Mouse (Mus musculus): Measurements from ENCODE around the gene Tnpo1. TPM values are rescaled to one million over a fixed set of nuclear protein-coding genes. Genes with fewer than 3 reads are reported as not detected.

Gene Tnpo1
- polyA plus RNA-seq, 1 experiment from 2014 or later: 20.7 TPM

GRCm38 (mm10) chr13:98963612-98964011, 37.4 kb upstream of the Tnpo1 start:
- H3K27me3 ChIP-seq (ENCODE audit: control insufficient read depth, insufficient read depth, low read length): no peaks in the 10 kb centered on the region
- H3K36me3 ChIP-seq (ENCODE audit: control insufficient read depth, insufficient read depth, low read length): no peaks in the 10 kb centered on the region
- H3K9ac ChIP-seq (ENCODE audit: low read length): no peak overlapping the region
- DNase-seq (ENCODE audit: low spot score): no peak
- ATAC-seq (ENCODE audit: low FRiP score, low TSS enrichment): no peak
- no peaks in the 10 kb centered on the region for H3K9me3 ChIP-seq (ENCODE audit: control insufficient read depth, low read length)
- WGBS: 90% methylated on average over 1 of the region's 1 CpGs
- H3K27ac ChIP-seq (replicated peaks): no peak overlapping the region
- H3K4me2 ChIP-seq (replicated peaks; ENCODE audit: low read depth): no peak overlapping the region
- TF ChIP-seq CTCF (IDR thresholded peaks at IDR 0.05; ENCODE audit: low read depth) (no peak), EP300 (optimal IDR thresholded peaks at IDR 0.05) (no peak)
- H3K4me1 ChIP-seq (replicated peaks; ENCODE audit: control insufficient read depth, insufficient read depth): no peaks in the 10 kb centered on the region
- no peak overlapping the region for H3K4me3 ChIP-seq (ENCODE audit: low read depth, low read length)

GRCm38 (mm10) chr13:98958177-98958576, 32.0 kb upstream of the Tnpo1 start:
- no peak overlapping the region for H3K4me3 ChIP-seq (ENCODE audit: low read depth, low read length)
- H3K9me3 ChIP-seq (ENCODE audit: control insufficient read depth, low read length): no peaks in the 10 kb centered on the region
- H3K27me3 ChIP-seq (ENCODE audit: control insufficient read depth, insufficient read depth, low read length): no peaks in the 10 kb centered on the region
- peaks cover 5% of the 10 kb centered on the region; the same call in 1 of the 2 replicates for H3K4me1 ChIP-seq (replicated peaks; ENCODE audit: control insufficient read depth, insufficient read depth)
- no peak overlapping the region for H3K9ac ChIP-seq (ENCODE audit: low read length)
- ATAC-seq (ENCODE audit: low FRiP score, low TSS enrichment): no peak
- H3K36me3 ChIP-seq (ENCODE audit: control insufficient read depth, insufficient read depth, low read length): no peaks in the 10 kb centered on the region
- H3K4me2 ChIP-seq (replicated peaks; ENCODE audit: low read depth): no peak overlapping the region
- no peak for DNase-seq (ENCODE audit: low spot score)
- no peak overlapping the region for H3K27ac ChIP-seq (replicated peaks)
- TF ChIP-seq CTCF (IDR thresholded peaks at IDR 0.05; ENCODE audit: low read depth) (no peak), EP300 (optimal IDR thresholded peaks at IDR 0.05) (no peak)
- WGBS: 46% methylated on average over 2 of the region's 2 CpGs

GRCm38 (mm10) chr13:98956209-98956608, 30.0 kb upstream of the Tnpo1 start:
- ATAC-seq (ENCODE audit: low FRiP score, low TSS enrichment): no peak
- 84% methylated on average over 2 of the region's 2 CpGs for WGBS
- no peak overlapping the region for H3K9ac ChIP-seq (ENCODE audit: low read length)

GRCm38 (mm10) chr13:98955676-98956075, 29.5 kb upstream of the Tnpo1 start:
- H3K9ac ChIP-seq (ENCODE audit: low read length): no peak overlapping the region
- DNase-seq (ENCODE audit: low spot score) (no peak), ATAC-seq (ENCODE audit: low FRiP score, low TSS enrichment) (peak; percentile 66; the same call in 1 of the 2 replicates)
- H3K9me3 ChIP-seq (ENCODE audit: control insufficient read depth, low read length): no peaks in the 10 kb centered on the region
- 59% methylated on average over 6 of the region's 6 CpGs for WGBS
- no peak overlapping the region for H3K4me2 ChIP-seq (replicated peaks; ENCODE audit: low read depth)
- no peaks in the 10 kb centered on the region for H3K36me3 ChIP-seq (ENCODE audit: control insufficient read depth, insufficient read depth, low read length)
- TF ChIP-seq EP300 (optimal IDR thresholded peaks at IDR 0.05) (no peak), CTCF (IDR thresholded peaks at IDR 0.05; ENCODE audit: low read depth) (no peak)
- peaks cover 5% of the 10 kb centered on the region; the same call in 1 of the 2 replicates for H3K4me1 ChIP-seq (replicated peaks; ENCODE audit: control insufficient read depth, insufficient read depth)
- H3K4me3 ChIP-seq (ENCODE audit: low read depth, low read length): no peak overlapping the region
- H3K27ac ChIP-seq (replicated peaks): no peak overlapping the region
- H3K27me3 ChIP-seq (ENCODE audit: control insufficient read depth, insufficient read depth, low read length): no peaks in the 10 kb centered on the region

More at GRCm38 (mm10) chr13:98956209-98956608, 30.0 kb upstream of the Tnpo1 start:
- no peaks in the 10 kb centered on the region for H3K36me3 ChIP-seq (ENCODE audit: control insufficient read depth, insufficient read depth, low read length)
- no peaks in the 10 kb centered on the region for H3K9me3 ChIP-seq (ENCODE audit: control insufficient read depth, low read length)
- no peak for DNase-seq (ENCODE audit: low spot score)
- no peak overlapping the region for H3K27ac ChIP-seq (replicated peaks)
- TF ChIP-seq CTCF (IDR thresholded peaks at IDR 0.05; ENCODE audit: low read depth) (no peak), EP300 (optimal IDR thresholded peaks at IDR 0.05) (no peak)
- no peaks in the 10 kb centered on the region for H3K27me3 ChIP-seq (ENCODE audit: control insufficient read depth, insufficient read depth, low read length)
- H3K4me3 ChIP-seq (ENCODE audit: low read depth, low read length): no peak overlapping the region
- H3K4me1 ChIP-seq (replicated peaks; ENCODE audit: control insufficient read depth, insufficient read depth): peaks cover 5% of the 10 kb centered on the region; the same call in 1 of the 2 replicates
- H3K4me2 ChIP-seq (replicated peaks; ENCODE audit: low read depth): no peak overlapping the region

- no peak overlapping the region for H3K4me2 ChIP-seq (replicated peaks; ENCODE audit: low read depth)
- no peak overlapping the region for H3K27ac ChIP-seq (replicated peaks)
- 12% methylated on average over 5 of the region's 5 CpGs for WGBS
- H3K36me3 ChIP-seq (ENCODE audit: control insufficient read depth, insufficient read depth, low read length): no peaks in the 10 kb centered on the region
- H3K4me1 ChIP-seq (replicated peaks; ENCODE audit: control insufficient read depth, insufficient read depth): peaks cover 5% of the 10 kb centered on the region; the same call in 1 of the 2 replicates
- H3K9me3 ChIP-seq (ENCODE audit: control insufficient read depth, low read length): no peaks in the 10 kb centered on the region
- DNase-seq (ENCODE audit: low spot score): peak; percentile 38
- H3K27me3 ChIP-seq (ENCODE audit: control insufficient read depth, insufficient read depth, low read length): no peaks in the 10 kb centered on the region
- ATAC-seq (ENCODE audit: low FRiP score, low TSS enrichment): peak; percentile 88
- no peak for TF ChIP-seq EP300 (optimal IDR thresholded peaks at IDR 0.05)
- no peak overlapping the region for H3K4me3 ChIP-seq (ENCODE audit: low read depth, low read length)
- no peak overlapping the region for H3K9ac ChIP-seq (ENCODE audit: low read length)
Observed at GRCm38 (mm10) chr13:98955226-98955625, 29.0 kb upstream of the Tnpo1 start.

- TF ChIP-seq CTCF (IDR thresholded peaks at IDR 0.05; ENCODE audit: low read depth) (no peak), EP300 (optimal IDR thresholded peaks at IDR 0.05) (no peak)
- Histone ChIP-seq H3K9ac (ENCODE audit: low read length) (no peak overlapping the region), H3K4me2 (replicated peaks; ENCODE audit: low read depth) (no peak overlapping the region), H3K36me3 (ENCODE audit: control insufficient read depth, insufficient read depth, low read length) (no peaks in the 10 kb centered on the region), H3K27ac (replicated peaks) (no peak overlapping the region), H3K4me1 (replicated peaks; ENCODE audit: control insufficient read depth, insufficient read depth) (peaks cover 5% of the 10 kb centered on the region; the same call in 1 of the 2 replicates), H3K27me3 (ENCODE audit: control insufficient read depth, insufficient read depth, low read length) (no peaks in the 10 kb centered on the region), H3K4me3 (ENCODE audit: low read depth, low read length) (no peak overlapping the region), H3K9me3 (ENCODE audit: control insufficient read depth, low read length) (no peaks in the 10 kb centered on the region)
- DNase-seq (ENCODE audit: low spot score): no peak
- peak; percentile 24; the same call in 1 of the 2 replicates for ATAC-seq (ENCODE audit: low FRiP score, low TSS enrichment)
- 74% methylated on average over 5 of the region's 5 CpGs for WGBS
Observed at GRCm38 (mm10) chr13:98953830-98954229, 27.6 kb upstream of the Tnpo1 start.

All from stomach, postnatal 0 days (tissue).